Mouse (Mus musculus) midbrain, embryonic 14.5 days (tissue): ENCODE measurements around the gene Ist1. TPM values are rescaled to one million over a fixed set of nuclear protein-coding genes. Genes with fewer than 3 reads are reported as not detected.
A peak's percentile ranks its signal among the peaks of the same experiment; 100 is the strongest.

Experiments used
- ATAC-seq: fragments of 200-750 bp; cut with Nextera tagmentation; 2 replicates; pipeline ENCODE4 v1.8.0; 2017; ENCODE audit warnings: moderate number of reproducible peaks, moderate library complexity; ENCODE audit not compliant: low FRiP score, low TSS enrichment
- DNase-seq: peaks from one replicate; pipeline ENCODE4 v3.0.0-alpha.2; 2015
- H3K27ac ChIP-seq: fragments of 300-500 bp; sonication (generic); replicated peaks from 2 replicates; pipeline ENCODE4 v1.5.1; 2014; ENCODE audit warnings: mild to moderate bottlenecking, low read depth, low read length, moderate library complexity
- H3K27me3 ChIP-seq: fragments of 300-500 bp; sonication (generic); 2 replicates; pipeline ENCODE4 v1.6.1; 2014; ENCODE audit warnings: low read length, control low read depth, mixed read lengths; ENCODE audit not compliant: control insufficient read depth, insufficient read depth
- H3K36me3 ChIP-seq: fragments of 300-500 bp; sonication (generic); 2 replicates; pipeline ENCODE4 v1.6.1; 2014; ENCODE audit warnings: low read length, control low read depth; ENCODE audit not compliant: control insufficient read depth, insufficient read depth
- H3K4me1 ChIP-seq: fragments of 300-500 bp; sonication (generic); 2 replicates; pipeline ENCODE4 v1.6.1; 2014; ENCODE audit warnings: mild to moderate bottlenecking, antibody characterized with exemption, low read length, control low read depth; ENCODE audit not compliant: control insufficient read depth, insufficient read depth
- H3K4me2 ChIP-seq: fragments of 300-500 bp; sonication (generic); 2 replicates; pipeline ENCODE4 v1.6.1; 2014; ENCODE audit warnings: mild to moderate bottlenecking, low read length, moderate library complexity
- H3K4me3 ChIP-seq: fragments of 300-500 bp; sonication (generic); replicated peaks from 2 replicates; pipeline ENCODE4 v1.5.1; 2014; ENCODE audit warnings: low read depth, low read length
- H3K9ac ChIP-seq: fragments of 300-500 bp; sonication (generic); replicated peaks from 2 replicates; pipeline ENCODE4 v1.6.1; 2014; ENCODE audit warnings: mild to moderate bottlenecking, low read length, moderate library complexity
- H3K9me3 ChIP-seq: fragments of 300-500 bp; sonication (generic); 2 replicates; pipeline ENCODE4 v1.6.1; 2016; ENCODE audit warnings: low read length, control low read depth, mixed read lengths; ENCODE audit not compliant: control insufficient read depth
- WGBS: fragments of 180-500 bp; shearing (Covaris S2); extraction: QIAGEN DNeasy Blood & Tissue Kit; methylation state at CpG from one replicate; pipeline ENCODE4 v1.1.7; 2014; 5-methylcytosine and 5-hydroxymethylcytosine counted together
- polyA plus RNA-seq: library from polyadenylated mRNA; unstranded; fragments of >200 nt; fragmentation: Nextera tagmentation; extraction: Ambion mirVana; gene quantifications from 2 replicates; pipeline ENCODE4 v1.2.1, GENCODE M21; 2014

Ist1 gene
- polyA plus RNA-seq, 1 experiment from 2014 or later = 187 TPM

DNA sequence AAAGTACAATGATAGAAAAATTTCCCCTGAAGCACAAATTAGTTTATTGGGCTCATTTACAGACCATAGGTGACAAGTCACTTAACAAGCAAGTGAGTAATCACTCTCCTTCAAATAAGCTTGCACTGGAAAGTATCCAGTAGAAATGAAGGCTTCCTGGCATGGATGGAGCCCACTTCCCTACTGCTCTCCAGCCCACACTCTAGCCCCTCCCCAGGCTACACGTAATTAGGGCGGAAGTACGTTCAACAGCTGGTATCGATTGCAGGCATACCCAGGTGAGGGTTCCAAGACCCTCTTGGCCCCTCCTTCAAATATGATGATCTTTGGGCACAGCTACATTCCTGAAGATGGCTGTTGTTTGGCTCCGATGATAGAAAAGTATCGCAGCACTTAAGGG, 1.1 kb upstream of the Ist1 start:
- no peak overlapping the region for H3K9ac ChIP-seq

DNA sequence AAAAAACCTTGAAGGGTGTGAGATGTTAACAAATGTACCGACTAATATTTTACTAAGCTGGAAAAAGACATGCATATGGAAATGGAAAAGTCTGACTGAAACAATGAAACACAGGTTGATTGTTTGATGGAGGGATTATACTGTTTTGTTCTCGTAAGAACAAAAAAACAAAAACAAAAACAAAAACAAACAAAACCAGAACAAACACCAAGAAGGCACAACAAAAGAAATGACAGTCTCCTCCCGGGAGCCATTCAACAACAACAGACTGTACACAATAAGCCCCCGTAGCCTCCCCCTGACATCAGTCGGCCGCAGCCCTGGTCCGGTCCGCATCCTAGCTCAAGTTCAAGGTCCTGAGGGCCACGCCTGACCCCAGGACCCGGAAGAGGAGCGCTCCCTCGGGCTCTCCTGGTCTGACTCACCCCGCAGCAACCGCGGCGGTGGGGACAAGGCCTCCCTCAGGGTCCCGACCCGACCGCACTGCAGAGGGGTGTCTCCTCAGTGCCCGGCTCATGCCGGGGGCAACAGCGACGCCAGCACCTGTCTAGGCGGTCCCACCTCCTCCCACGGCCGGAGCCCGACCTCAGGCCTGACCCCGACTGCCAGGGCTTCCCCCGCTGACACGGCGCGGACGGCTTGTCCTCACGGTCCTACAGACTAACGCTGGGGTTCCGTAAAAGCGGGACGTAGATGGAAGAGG, 466 bp downstream of the Ist1 start:
- WGBS = under 1% methylated on average over 38 of the region's 38 CpGs
- Histone ChIP-seq H3K9me3 (no peaks in the 10 kb centered on the region), H3K4me3 (peak overlapping the region; percentile 99), H3K36me3 (no peaks in the 10 kb centered on the region), H3K27ac (peak overlapping the region; percentile 84), H3K4me2 (peak overlapping the region; percentile 66), H3K9ac (peak overlapping the region; percentile 96), H3K27me3 (no peaks in the 10 kb centered on the region), H3K4me1 (peaks cover 15% of the 10 kb centered on the region)
- peak; percentile 72 for ATAC-seq
- DNase-seq = peak; percentile 56

More for the DNA sequence above, 1.1 kb upstream of the Ist1 start:
- no peak for DNase-seq
- H3K27ac ChIP-seq = no peak overlapping the region
- H3K9me3 ChIP-seq = no peaks in the 10 kb centered on the region
- peaks cover 15% of the 10 kb centered on the region for H3K4me1 ChIP-seq
- no peaks in the 10 kb centered on the region for H3K27me3 ChIP-seq
- peak overlapping the region; percentile 66 for H3K4me2 ChIP-seq
- no peaks in the 10 kb centered on the region for H3K36me3 ChIP-seq
- peak overlapping the region; percentile 99; the same call in 1 of the 2 replicates for H3K4me3 ChIP-seq
- no peak for ATAC-seq
- 61% methylated on average over 6 of the region's 6 CpGs for WGBS

DNA sequence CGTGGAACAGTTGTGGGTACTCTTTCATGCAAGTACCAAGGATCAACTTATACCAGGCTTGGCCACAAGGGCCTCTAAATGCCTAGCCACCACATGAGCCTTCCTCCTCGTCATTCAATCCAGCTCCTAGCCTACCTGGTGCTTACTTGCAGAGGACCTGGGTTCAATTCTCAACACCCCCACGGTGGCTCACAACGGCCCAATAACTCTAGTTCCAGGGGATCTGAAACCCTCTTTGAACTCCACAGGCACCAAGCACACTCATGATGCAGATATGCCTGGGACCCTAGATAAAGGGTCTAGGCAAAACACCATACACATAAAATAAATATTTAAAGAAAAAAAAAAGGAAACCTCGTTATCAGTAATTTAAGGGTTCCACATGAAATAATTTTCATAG, 1.3 kb downstream of the Ist1 start:
- DNase-seq (peak; percentile 55), ATAC-seq (no peak)
- peaks cover 15% of the 10 kb centered on the region for H3K4me1 ChIP-seq
- H3K9me3 ChIP-seq = no peaks in the 10 kb centered on the region
- peak overlapping the region; percentile 96 for H3K9ac ChIP-seq
- no peaks in the 10 kb centered on the region for H3K27me3 ChIP-seq
- H3K4me3 ChIP-seq = peak overlapping the region; percentile 99
- 57% methylated on average over 5 of the region's 5 CpGs for WGBS
- H3K4me2 ChIP-seq = peak overlapping the region; percentile 66
- no peaks in the 10 kb centered on the region for H3K36me3 ChIP-seq
- no peak overlapping the region for H3K27ac ChIP-seq

DNA sequence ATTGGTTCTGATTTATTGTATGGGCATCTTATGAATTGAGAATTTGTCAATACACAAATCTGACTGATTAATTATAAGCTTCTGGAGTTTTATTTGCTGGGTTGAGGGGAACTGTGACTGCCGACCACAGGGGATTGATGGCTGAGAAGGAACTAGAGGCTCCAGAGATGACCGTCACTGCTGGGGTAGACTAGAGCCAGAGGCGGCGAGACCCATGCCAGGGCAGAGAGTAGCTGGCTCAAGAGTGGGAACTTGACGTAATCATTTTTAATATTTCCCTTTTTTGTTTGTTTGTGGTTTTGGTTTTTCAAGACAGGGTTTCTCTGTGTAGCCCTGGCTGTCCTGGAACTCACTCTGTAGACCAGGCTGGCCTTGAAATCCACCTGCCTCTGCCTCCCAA, 5.8 kb downstream of the Ist1 start:
- 90% methylated on average over 5 of the region's 5 CpGs for WGBS
- ATAC-seq = no peak

DNA sequence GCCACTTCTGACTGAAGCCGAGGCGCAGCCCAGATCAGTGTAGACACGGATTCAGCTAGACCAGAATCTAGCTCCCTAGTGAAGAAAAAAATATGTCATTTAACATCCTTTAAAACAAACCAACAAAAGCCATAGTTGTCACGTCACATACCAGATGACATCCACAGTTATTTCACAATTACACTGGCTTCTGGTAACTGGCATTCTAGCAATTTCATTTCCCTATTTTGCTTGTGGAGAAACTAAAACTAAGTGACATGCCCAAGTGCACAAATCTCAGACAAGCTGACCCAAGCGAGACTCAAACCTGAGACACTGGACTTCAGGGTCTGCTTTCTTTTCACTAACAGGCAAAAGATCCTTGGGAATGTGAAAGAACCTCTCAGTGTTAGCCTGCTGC, 10.9 kb downstream of the Ist1 start:
- Histone ChIP-seq H3K27ac (no peak overlapping the region), H3K9me3 (no peaks in the 10 kb centered on the region), H3K27me3 (no peaks in the 10 kb centered on the region), H3K36me3 (peaks cover 58% of the 10 kb centered on the region), H3K4me2 (no peak overlapping the region), H3K9ac (no peak overlapping the region), H3K4me1 (no peaks in the 10 kb centered on the region), H3K4me3 (no peak overlapping the region)
- ATAC-seq = no peak
- no peak for DNase-seq
- WGBS = 95% methylated on average over 5 of the region's 5 CpGs

More for the DNA sequence above, 5.8 kb downstream of the Ist1 start:
- Histone ChIP-seq H3K4me1 (peaks cover 12% of the 10 kb centered on the region), H3K9ac (no peak overlapping the region), H3K27me3 (no peaks in the 10 kb centered on the region), H3K9me3 (no peaks in the 10 kb centered on the region), H3K4me2 (no peak overlapping the region), H3K27ac (no peak overlapping the region), H3K36me3 (peaks cover 10% of the 10 kb centered on the region), H3K4me3 (no peak overlapping the region)
- no peak for DNase-seq

DNA sequence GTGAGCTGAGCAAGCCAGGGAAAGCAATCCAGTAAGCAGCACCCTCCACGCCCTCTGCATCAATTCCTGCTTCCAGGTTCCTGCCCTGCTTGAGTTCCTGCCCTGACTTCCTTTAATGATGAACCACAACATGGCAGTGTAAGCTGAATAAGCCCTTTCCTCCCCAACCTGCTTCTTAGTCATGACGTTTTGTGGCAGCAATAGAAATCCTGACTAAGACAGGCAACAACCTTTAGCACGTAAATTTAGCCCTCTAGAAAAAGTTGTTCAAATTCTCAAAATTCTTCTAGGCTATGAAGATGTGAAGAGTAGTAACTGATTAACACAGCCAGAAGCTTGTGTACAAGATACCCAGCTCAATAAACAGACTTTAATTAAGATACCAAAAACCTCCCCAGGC, 11.5 kb downstream of the Ist1 start:
- H3K36me3 ChIP-seq = peaks cover 64% of the 10 kb centered on the region
- no peaks in the 10 kb centered on the region for H3K9me3 ChIP-seq
- 90% methylated on average over 3 of the region's 3 CpGs for WGBS
- no peak overlapping the region for H3K9ac ChIP-seq
- H3K27ac ChIP-seq = no peak overlapping the region
- no peak overlapping the region for H3K4me3 ChIP-seq
- DNase-seq (no peak), ATAC-seq (no peak)
- H3K4me2 ChIP-seq = no peak overlapping the region
- H3K4me1 ChIP-seq = no peaks in the 10 kb centered on the region
- no peaks in the 10 kb centered on the region for H3K27me3 ChIP-seq

DNA sequence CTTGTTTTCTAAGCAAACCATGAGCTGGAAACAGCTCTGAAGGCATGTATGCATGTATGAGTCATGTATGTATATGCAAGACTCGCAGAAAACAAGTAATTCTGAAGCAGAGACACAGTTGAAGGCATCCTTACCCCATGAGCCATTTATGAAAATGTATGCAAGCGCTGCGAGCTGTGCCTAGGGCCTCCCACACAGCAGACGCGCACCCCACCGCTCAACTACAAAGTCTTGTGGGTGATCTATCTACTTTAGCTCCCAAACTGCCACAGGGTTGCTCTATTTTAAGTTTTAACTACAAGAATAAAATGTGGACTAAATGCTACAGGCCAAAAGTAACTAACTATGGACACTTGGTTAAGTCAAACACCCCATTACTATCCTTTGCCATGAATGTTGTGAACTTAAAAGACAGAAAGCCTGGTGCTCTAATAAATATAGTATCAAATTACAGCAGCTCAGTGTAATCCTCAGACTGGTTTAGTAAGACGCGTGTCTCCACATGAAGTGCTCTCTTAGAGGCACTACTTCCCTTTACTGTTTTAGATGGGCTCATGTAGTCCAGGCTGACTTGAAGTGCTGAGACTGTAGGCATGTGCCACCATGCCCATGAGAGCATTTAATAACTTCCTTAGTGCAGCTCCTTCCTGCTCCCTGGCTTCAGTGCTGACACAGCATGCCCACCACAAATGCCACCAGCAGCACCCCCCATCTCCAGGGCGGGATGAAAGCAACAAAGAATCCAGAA, 17.0 kb downstream of the Ist1 start:
- Histone ChIP-seq H3K27me3 (no peaks in the 10 kb centered on the region), H3K4me2 (no peak overlapping the region), H3K27ac (no peak overlapping the region), H3K9me3 (no peaks in the 10 kb centered on the region), H3K36me3 (peaks cover 96% of the 10 kb centered on the region), H3K4me3 (no peak overlapping the region), H3K9ac (no peak overlapping the region), H3K4me1 (no peaks in the 10 kb centered on the region)
- 94% methylated on average over 9 of the region's 9 CpGs for WGBS
- no peak for ATAC-seq
- no peak for DNase-seq

DNA sequence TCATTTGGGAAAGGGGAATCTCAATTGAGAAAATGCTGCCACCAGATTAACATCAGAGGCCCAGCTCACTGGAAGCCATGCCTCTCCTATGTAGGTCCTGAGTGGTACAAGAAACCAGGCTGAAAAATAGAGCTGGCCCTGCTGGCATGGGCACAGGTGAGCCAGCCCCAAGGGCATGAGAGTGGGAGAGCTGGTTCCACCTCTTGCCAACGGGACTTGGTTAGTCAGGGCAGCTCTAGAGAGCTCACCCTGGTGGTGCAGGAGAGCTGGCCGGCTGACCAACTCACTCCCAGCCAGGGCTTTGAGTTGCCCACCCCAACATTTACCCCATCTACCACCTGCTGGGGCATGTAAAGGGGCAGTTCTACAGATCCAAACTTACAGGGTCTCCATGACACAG, 19.5 kb downstream of the Ist1 start:
- 96% methylated on average over 2 of the region's 2 CpGs for whole genome bisulfite sequencing
- ATAC-seq (no peak), DNase-seq (no peak)
- Histone ChIP-seq H3K27me3 (no peaks in the 10 kb centered on the region), H3K27ac (no peak overlapping the region), H3K4me2 (no peak overlapping the region), H3K36me3 (peaks cover 94% of the 10 kb centered on the region), H3K9ac (no peak overlapping the region), H3K9me3 (no peaks in the 10 kb centered on the region), H3K4me1 (no peaks in the 10 kb centered on the region), H3K4me3 (no peak overlapping the region)

DNA sequence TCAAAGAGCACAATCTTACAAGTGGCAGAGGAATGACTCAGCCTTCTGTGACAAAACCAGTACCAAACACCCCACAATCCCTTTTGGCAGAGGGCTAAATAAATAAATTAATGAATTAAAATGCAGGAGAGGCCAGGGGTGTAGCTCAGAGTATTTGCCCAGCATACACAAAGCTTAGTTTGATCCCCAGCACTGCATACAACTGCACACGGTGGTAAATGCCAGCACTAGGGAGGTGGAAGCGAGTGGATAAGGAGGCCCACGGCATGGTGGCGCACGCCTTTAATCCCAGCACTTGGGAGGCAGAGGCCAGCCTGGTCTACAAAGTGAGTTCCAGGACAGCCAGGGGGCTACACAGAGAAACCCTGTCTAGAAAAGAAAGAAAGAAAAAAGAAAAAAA, 20.4 kb downstream of the Ist1 start:
- no peak for ATAC-seq
- Histone ChIP-seq H3K4me1 (no peaks in the 10 kb centered on the region), H3K27me3 (no peaks in the 10 kb centered on the region), H3K4me2 (no peak overlapping the region), H3K27ac (no peak overlapping the region), H3K4me3 (no peak overlapping the region), H3K9ac (no peak overlapping the region), H3K36me3 (peaks cover 90% of the 10 kb centered on the region), H3K9me3 (no peaks in the 10 kb centered on the region)
- no peak for DNase-seq
- WGBS = 88% methylated on average over 5 of the region's 5 CpGs
